Mouse (Mus musculus): ENCODE data around the gene Tufm.

Gene Tufm

GRCm38 (mm10) chr7:126487052-126487483 is at the start of gene Tufm:
Gene Tufm (plus strand): TSS chr7:126487361.
- peak; percentile 95 for DNase-seq (ENCODE audit: extremely low spot score)

GRCm38 (mm10) chr7:126440134-126440533 is 47.0 kb upstream of the Tufm start:
- DNase-seq (ENCODE audit: extremely low spot score) = no peak

- no peak for DNase-seq (ENCODE audit: extremely low spot score)
Measured at GRCm38 (mm10) chr7:126443997-126444396, 43.2 kb upstream of the Tufm start.

- DNase-seq (ENCODE audit: extremely low spot score) = no peak
Measured at GRCm38 (mm10) chr7:126444536-126444935, 42.6 kb upstream of the Tufm start.

GRCm38 (mm10) chr7:126445104-126445815 is 41.9 kb upstream of the Tufm start:
- no peak for DNase-seq (ENCODE audit: extremely low spot score)

- DNase-seq (ENCODE audit: extremely low spot score) = no peak
Measured at GRCm38 (mm10) chr7:126446217-126446616, 40.9 kb upstream of the Tufm start.

GRCm38 (mm10) chr7:126448481-126448880 is 38.7 kb upstream of the Tufm start:
- no peak for DNase-seq (ENCODE audit: extremely low spot score)

GRCm38 (mm10) chr7:126449991-126450390 is 37.2 kb upstream of the Tufm start:
- DNase-seq (ENCODE audit: extremely low spot score) = no peak

- DNase-seq (ENCODE audit: extremely low spot score) = no peak
Measured at GRCm38 (mm10) chr7:126450641-126451040, 36.5 kb upstream of the Tufm start.

- no peak for DNase-seq (ENCODE audit: extremely low spot score)
Measured at GRCm38 (mm10) chr7:126452244-126452643, 34.9 kb upstream of the Tufm start.

GRCm38 (mm10) chr7:126453861-126454260 is 33.3 kb upstream of the Tufm start:
- DNase-seq (ENCODE audit: extremely low spot score) = no peak

- DNase-seq (ENCODE audit: extremely low spot score) = no peak
Measured at GRCm38 (mm10) chr7:126455242-126455641, 31.9 kb upstream of the Tufm start.

- DNase-seq (ENCODE audit: extremely low spot score) = no peak
Measured at GRCm38 (mm10) chr7:126456382-126457266, 30.5 kb upstream of the Tufm start.

- DNase-seq (ENCODE audit: extremely low spot score) = no peak
Measured at GRCm38 (mm10) chr7:126458225-126458624, 28.9 kb upstream of the Tufm start.

- DNase-seq (ENCODE audit: extremely low spot score) = no peak
Measured at GRCm38 (mm10) chr7:126458844-126459618, 28.1 kb upstream of the Tufm start.

GRCm38 (mm10) chr7:126460623-126461399 is 26.4 kb upstream of the Tufm start:
- no peak for DNase-seq (ENCODE audit: extremely low spot score)

GRCm38 (mm10) chr7:126461626-126462025 is 25.5 kb upstream of the Tufm start:
- no peak for DNase-seq (ENCODE audit: extremely low spot score)

- no peak for DNase-seq (ENCODE audit: extremely low spot score)
Measured at GRCm38 (mm10) chr7:126463004-126463403, 24.2 kb upstream of the Tufm start, which contains the start of gene Atp2a1. Gene Atp2a1 (minus strand): TSS chr7:126463108.

GRCm38 (mm10) chr7:126463547-126463946 is 23.6 kb upstream of the Tufm start:
- no peak for DNase-seq (ENCODE audit: extremely low spot score)

- no peak for DNase-seq (ENCODE audit: extremely low spot score)
Measured at GRCm38 (mm10) chr7:126464121-126464520, 23.0 kb upstream of the Tufm start.

GRCm38 (mm10) chr7:126464836-126465235 is 22.3 kb upstream of the Tufm start:
- DNase-seq (ENCODE audit: extremely low spot score) = no peak
